Mouse (Mus musculus): Measurements from ENCODE around the gene Hook2. TPM values are rescaled to one million over a fixed set of nuclear protein-coding genes. Genes with fewer than 3 reads are reported as not detected.

Hook2 gene
- total RNA-seq (2023) = 6.7 to 9.1 TPM (median 8.3 TPM) in 4 replicates

GRCm38 (mm10) chr8:84990349-84990748 is at the start of gene Hook2:
Gene Hook2, plus strand, starts transcription at chr8:84990603.

GRCm38 (mm10) chr8:84946528-84947240 is 43.7 kb upstream of the Hook2 start, which contains the start of gene Rtbdn:
Gene Rtbdn, plus strand, starts transcription at chr8:84946991.

GRCm38 (mm10) chr8:84969241-84970134 is 20.9 kb upstream of the Hook2 start, which contains the start of the genes Gm49661, Prdx2 and Rnaseh2a:
Gene Gm49661, minus strand, starts transcription at chr8:84969433.
Gene Prdx2, plus strand, starts transcription at chr8:84969587.
Gene Rnaseh2a, minus strand, starts transcription at chr8:84969767.

GRCm38 (mm10) chr8:84978248-84978940 is 12.0 kb upstream of the Hook2 start, which contains the start of gene Junb:
Gene Junb, minus strand, starts transcription at chr8:84978718.

GRCm38 (mm10) chr8:85014431-85014830 is 24.0 kb downstream of the Hook2 start, which contains the start of gene Best2:
Gene Best2, minus strand, starts transcription at chr8:85014531.

GRCm38 (mm10) chr8:85025098-85025932 is 34.9 kb downstream of the Hook2 start, which contains the start of gene Asna1:
Gene Asna1, minus strand, starts transcription at chr8:85025281.

GRCm38 (mm10) chr8:85026670-85027515 is 36.5 kb downstream of the Hook2 start, which contains the start of gene Trir:
Gene Trir, plus strand, starts transcription at chr8:85026823.

GRCm38 (mm10) chr8:85036718-85037365 is 46.4 kb downstream of the Hook2 start, which contains the start of gene Tnpo2:
Gene Tnpo2, plus strand, starts transcription at chr8:85036915.

Other genes with a start within 250 kb of the Hook2 start
- 0.97 to 3.7 TPM (median 2.8 TPM) in 4 replicates for gene Nfix, start 190.3 kb upstream of the Hook2 start, total RNA-seq (2023)
- 1.4 to 2.6 TPM (median 2.4 TPM) in 4 replicates for gene Dand5, start 167.8 kb upstream of the Hook2 start, total RNA-seq (2023)
- 10.7 to 13.2 TPM (median 12.1 TPM) in 4 replicates for gene Gadd45gip1, start 159.1 kb upstream of the Hook2 start, total RNA-seq (2023)
- 53.8 to 68.0 TPM (median 60.0 TPM) in 4 replicates for gene Rad23a, start 149.9 kb upstream of the Hook2 start, total RNA-seq (2023)
- gene Calr, start 143.7 kb upstream of the Hook2 start, total RNA-seq (2023) = 520 to 585 TPM (median 529 TPM) in 4 replicates
- gene Farsa, start 133.6 kb upstream of the Hook2 start, total RNA-seq (2023) = 60.9 to 68.8 TPM (median 65.9 TPM) in 4 replicates
- 5.7 to 9.3 TPM (median 8.5 TPM) in 4 replicates for gene Syce2, start 118.5 kb upstream of the Hook2 start, total RNA-seq (2023)
- 19.0 to 33.9 TPM (median 24.8 TPM) in 4 replicates for gene Gcdh, start 96.7 kb upstream of the Hook2 start, total RNA-seq (2023)
- gene Klf1, start 88.7 kb upstream of the Hook2 start, total RNA-seq (2023) = 0.39 TPM in 1 of 4 replicates, not detected in the others
- 56.5 to 67.9 TPM (median 65.7 TPM) in 4 replicates for gene Dnase2a, start 82.0 kb upstream of the Hook2 start, total RNA-seq (2023)
- 0.18 to 0.44 TPM (median 0.31 TPM) in 4 replicates for gene Mast1, start 53.2 kb upstream of the Hook2 start, total RNA-seq (2023)
- gene Rtbdn, start 43.6 kb upstream of the Hook2 start, total RNA-seq (2023) = not detected in 4 replicates
- gene Gm49661, start 21.2 kb upstream of the Hook2 start, total RNA-seq (2023) = 3.3 TPM in 1 of 4 replicates, not detected in the others
- gene Prdx2, start 21.0 kb upstream of the Hook2 start, total RNA-seq (2023) = 55.0 to 57.2 TPM (median 55.6 TPM) in 4 replicates
- 24.0 to 35.1 TPM (median 26.0 TPM) in 4 replicates for gene Rnaseh2a, start 20.8 kb upstream of the Hook2 start, total RNA-seq (2023)
- gene Junb, start 11.9 kb upstream of the Hook2 start, total RNA-seq (2023) = 1,593 to 1,983 TPM (median 1,752 TPM) in 4 replicates
- not detected in 4 replicates for gene Best2, start 23.9 kb downstream of the Hook2 start, total RNA-seq (2023)
- gene Asna1, start 34.7 kb downstream of the Hook2 start, total RNA-seq (2023) = 80.7 to 99.0 TPM (median 92.9 TPM) in 4 replicates
- gene Trir, start 36.2 kb downstream of the Hook2 start, total RNA-seq (2023) = 194 to 214 TPM (median 210 TPM) in 4 replicates
- 44.5 to 50.5 TPM (median 46.9 TPM) in 4 replicates for gene Tnpo2, start 46.3 kb downstream of the Hook2 start, total RNA-seq (2023)
- gene Fbxw9, start 69.5 kb downstream of the Hook2 start, total RNA-seq (2023) = 12.9 to 16.5 TPM (median 14.4 TPM) in 4 replicates
- not detected in 4 replicates for gene Gm5741, start 77.4 kb downstream of the Hook2 start, total RNA-seq (2023)
- gene Dhps, start 81.2 kb downstream of the Hook2 start, total RNA-seq (2023) = 123 to 148 TPM (median 135 TPM) in 4 replicates
- 43.4 to 52.3 TPM (median 47.1 TPM) in 4 replicates for gene Wdr83os, start 90.1 kb downstream of the Hook2 start, total RNA-seq (2023)
- 11.1 to 22.3 TPM (median 15.6 TPM) in 4 replicates for gene Wdr83, start 90.7 kb downstream of the Hook2 start, total RNA-seq (2023)
- gene Man2b1, start 92.7 kb downstream of the Hook2 start, total RNA-seq (2023) = 152 to 159 TPM (median 155 TPM) in 4 replicates
- gene Zfp791, start 132.5 kb downstream of the Hook2 start, total RNA-seq (2023) = not detected in 4 replicates
- gene Cks1brt, start 161.3 kb downstream of the Hook2 start, total RNA-seq (2023) = not detected in 4 replicates
- not detected in 4 replicates for gene Olfr371, start 235.4 kb downstream of the Hook2 start, total RNA-seq (2023)

Data from B cell, adult 62 days (primary cell).